Mouse (Mus musculus) spleen, postnatal 10 days (tissue): Measurements from ENCODE around the gene Rnf149.

Source experiments
- DNase-seq, 2 experiments: peaks; one replicate each; pipeline ENCODE4 v3.0.0; 2021 to 2022; ENCODE audit warnings: low spot score in 2 of 2

Gene Rnf149

GRCm38 (mm10) chr1:39575778-39576375 is 1.3 kb downstream of the Rnf149 start:
- no peak for DNase-seq

DNA sequence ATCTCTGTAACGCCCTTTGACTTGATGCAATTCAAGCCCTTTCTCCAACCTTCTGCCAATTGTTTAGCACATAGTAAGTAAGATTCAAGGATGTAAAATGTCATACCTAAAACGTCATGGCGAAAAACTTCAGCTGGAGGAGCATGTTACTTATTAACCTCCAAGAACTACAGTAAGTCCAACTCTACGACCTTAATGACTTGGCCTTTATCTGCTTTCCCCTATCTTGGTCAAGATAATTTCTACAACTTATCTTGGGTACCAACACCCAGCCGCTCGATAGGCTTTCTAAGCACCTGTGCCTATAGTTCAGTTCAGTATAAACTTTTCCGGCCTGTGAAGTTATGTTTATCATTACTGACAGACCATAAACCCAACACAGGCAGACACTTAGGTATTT is 3.3 kb downstream of the Rnf149 start:
- DNase-seq: no peak

- no peak for DNase-seq
Measured at GRCm38 (mm10) chr1:39571653-39572052, 5.6 kb downstream of the Rnf149 start.

DNA sequence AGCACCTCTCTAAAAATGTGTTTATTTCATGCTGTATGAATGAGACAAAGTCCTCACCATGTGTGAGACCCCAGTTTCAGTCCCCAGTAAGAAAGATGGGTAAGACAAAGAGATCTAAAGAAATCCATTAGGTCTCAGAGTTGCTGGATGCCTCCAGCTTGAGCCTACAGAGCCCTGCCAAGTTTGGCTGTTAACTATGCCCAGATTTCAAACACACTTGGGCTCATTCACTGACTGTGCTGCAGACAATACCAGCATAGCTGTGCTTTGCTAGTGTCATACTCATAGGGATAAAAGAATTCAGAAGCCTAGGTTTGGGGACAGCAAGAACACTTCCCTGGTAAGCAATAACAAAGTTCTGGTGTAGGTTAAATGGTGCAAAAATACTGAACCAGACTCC is 9.1 kb downstream of the Rnf149 start:
- no peak for DNase-seq

DNA sequence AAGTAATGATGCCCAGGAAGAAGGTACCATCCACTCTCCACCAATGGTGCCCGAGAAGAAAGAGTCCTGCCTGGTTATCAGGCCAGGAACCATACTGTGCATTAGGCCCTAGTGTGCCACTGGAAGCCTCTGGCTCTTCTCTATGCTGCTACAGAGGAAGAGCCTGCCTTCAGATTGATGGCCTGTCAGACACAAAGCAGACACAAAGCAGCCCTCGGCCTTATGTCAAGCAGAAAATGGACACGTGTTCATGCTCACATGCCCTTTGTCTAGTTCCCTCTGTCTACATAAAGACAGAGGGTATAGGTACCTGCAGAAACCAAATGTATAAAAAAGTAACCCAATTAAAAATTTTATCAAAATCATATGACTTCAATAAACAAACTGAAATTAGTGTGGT is 12.6 kb downstream of the Rnf149 start:
- no peak for DNase-seq

DNA sequence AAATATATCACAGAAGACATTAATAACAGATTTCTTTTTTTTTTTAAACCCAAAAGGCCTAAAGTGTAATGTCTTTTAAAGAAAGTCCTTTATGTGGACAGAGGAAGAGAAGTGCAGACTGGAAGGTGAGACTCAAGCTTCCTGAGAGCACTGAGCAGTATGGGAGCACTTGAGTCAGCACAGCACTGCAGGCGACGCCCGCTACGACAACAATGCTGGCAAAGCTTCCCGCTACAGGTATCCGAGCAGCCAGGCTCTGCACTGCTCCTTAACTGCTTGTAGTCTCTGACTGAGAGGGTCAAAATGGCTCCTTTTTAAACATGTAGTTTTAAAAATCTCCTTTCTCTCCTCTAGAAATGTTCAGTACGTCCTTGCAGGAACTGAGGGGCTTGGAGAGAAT is 14.0 kb downstream of the Rnf149 start:
- DNase-seq: no peak

DNA sequence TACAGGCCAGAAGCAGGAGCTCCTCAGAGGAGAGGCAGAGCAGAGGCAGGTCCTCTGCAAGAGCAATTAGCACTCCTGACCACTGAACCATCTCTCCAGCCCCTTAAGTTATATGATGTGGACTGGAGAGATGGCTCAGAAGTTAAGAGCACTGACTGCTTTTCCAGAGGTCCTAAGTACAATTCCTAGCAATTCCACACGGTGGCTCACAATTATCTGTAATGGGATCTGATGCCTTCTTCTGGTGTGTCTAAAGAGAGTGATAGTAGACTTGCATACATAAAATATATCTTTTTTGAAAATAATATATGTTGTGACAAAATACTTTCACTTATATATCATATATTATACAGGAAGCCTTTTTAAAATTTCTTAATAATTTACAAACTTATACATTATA is 15.3 kb downstream of the Rnf149 start:
- no peak for DNase-seq

DNA sequence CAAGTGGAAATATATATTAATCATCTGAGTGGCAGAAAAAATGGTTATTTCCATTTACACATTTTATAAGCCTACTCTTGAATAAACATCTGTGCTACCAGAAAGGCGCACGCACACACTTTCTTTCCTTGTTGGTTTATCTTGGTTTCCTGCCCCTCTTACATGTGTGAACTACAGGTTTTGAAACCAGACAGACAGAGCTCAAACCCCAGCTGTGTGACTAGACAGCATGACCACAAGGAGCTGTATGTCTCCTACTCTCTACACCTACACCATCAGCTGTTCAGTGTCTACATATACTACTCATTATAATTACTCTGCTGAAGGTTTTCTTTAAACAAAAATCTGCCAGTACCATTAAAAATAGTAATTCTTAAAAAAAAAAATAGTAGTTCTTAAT is 18.2 kb downstream of the Rnf149 start:
- no peak for DNase-seq

- no peak for DNase-seq
Measured at GRCm38 (mm10) chr1:39555556-39556415, 21.4 kb downstream of the Rnf149 start.

GRCm38 (mm10) chr1:39549831-39550230 is 27.4 kb downstream of the Rnf149 start:
- DNase-seq: no peak

DNA sequence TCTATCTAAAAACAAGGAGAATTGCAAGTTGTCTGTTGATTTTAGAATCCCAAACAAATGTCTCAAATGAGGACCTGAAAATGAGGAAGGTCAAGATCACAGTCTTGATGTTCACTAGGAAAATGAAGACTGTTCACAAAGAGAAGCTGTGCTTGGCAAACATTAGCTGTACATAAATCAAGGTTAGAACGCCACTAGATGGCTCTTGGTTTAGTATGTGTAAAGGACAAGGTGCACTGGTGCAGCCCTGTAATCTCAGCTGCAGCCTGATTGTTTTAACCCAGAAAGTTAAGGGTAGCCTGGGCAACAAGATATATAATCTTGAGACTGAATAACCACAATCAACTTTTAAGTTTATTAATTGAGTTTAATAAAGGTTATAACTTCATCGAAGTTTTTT is 30.0 kb downstream of the Rnf149 start:
- no peak for DNase-seq

GRCm38 (mm10) chr1:39546160-39546866 is 30.9 kb downstream of the Rnf149 start:
- DNase-seq: no peak

- peak in 1 of 2 experiments; percentile 37 for DNase-seq
Measured at GRCm38 (mm10) chr1:39545589-39545988, 31.6 kb downstream of the Rnf149 start.

DNA sequence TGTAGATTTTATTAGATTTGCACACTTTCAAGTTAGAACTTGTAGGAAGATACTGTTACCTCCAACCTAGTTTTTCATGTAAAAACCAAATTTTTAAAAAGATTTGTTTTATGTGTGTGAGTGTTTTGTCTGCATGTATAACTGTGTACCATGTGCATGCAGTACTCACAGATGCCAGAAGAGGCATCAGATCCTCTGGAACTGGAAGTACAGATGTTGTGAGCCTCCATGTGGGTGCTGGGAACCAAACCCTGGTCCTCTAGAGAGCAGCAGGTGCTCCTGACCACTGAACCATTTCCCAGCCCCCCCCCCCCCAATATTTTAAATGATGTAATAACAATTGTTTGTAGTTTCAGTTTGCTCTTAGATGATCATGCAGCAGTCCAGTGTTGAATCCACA is 36.6 kb downstream of the Rnf149 start:
- no peak for DNase-seq

- DNase-seq: no peak
Measured at GRCm38 (mm10) chr1:39537631-39538380, 39.4 kb downstream of the Rnf149 start.

- DNase-seq: no peak
Measured at GRCm38 (mm10) chr1:39536701-39537100, 40.5 kb downstream of the Rnf149 start.

DNA sequence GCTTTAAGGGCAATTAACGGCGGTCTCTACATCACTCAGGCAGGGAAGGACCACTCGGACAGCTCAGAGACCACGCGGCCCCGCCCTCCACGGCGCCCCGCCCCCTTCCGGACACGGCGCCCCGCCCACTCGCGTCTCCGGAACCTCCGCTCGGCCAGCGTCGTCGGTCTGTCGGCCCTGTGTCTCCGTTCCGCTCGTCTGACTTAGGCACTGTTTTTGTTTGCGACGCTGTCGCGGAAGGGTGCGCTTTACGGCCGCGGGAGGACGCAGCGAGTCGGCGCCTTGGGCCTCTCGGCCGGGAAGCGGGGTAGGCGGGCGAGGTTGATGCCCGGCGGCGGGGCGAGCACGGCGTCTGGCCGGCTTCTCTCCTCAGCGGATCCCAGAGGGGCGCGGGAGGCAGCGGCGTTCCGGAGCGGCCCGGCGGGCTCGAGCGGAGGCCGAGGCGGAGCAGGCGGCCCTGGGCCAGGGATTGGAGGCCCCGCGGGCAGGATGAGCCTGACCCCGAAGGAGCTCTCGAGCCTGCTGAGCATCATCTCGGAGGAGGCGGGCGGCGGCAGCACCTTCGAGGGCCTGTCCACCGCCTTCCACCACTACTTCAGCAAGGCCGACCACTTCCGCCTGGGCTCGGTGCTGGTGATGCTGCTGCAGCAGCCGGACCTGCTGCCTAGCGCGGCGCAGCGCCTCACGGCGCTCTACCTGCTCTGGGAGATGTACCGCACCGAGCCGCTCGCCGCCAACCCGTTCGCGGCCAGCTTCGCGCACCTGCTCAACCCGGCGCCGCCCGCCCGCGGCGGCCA is 41.5 kb downstream of the Rnf149 start:
- peak; percentile 99 for DNase-seq

GRCm38 (mm10) chr1:39534831-39535230 is 42.4 kb downstream of the Rnf149 start, which contains the start of gene Cnot11:
Gene Cnot11 (plus strand): TSS chr1:39534992.
- DNase-seq: no peak

GRCm38 (mm10) chr1:39533917-39534316 is 43.3 kb downstream of the Rnf149 start:
- DNase-seq: no peak

- DNase-seq: no peak
Measured at GRCm38 (mm10) chr1:39531036-39531435, 46.2 kb downstream of the Rnf149 start.
